Mouse (Mus musculus) lung, postnatal 0 days (tissue): ENCODE measurements at regions not wholly inside any gene's neighbourhood (a gene's known extent, or its start where the extent isn't known, plus 50 kb on each side); places are given as distances from the start of the nearest gene placed in this dataset.

ENCODE experiments used
- ATAC-seq: fragments of 200-750 bp; cut with Nextera tagmentation; 2 replicates; pipeline ENCODE4 v1.8.0; 2017; ENCODE audit warnings: moderate library complexity
- DNase-seq: peaks from one replicate; pipeline ENCODE4 v3.0.0-alpha.2; 2016; ENCODE audit warnings: low spot score
- H3K27ac ChIP-seq: fragments of 300-500 bp; sonication (generic); 2 replicates; pipeline ENCODE4 v1.5.1; 2014; ENCODE audit warnings: antibody characterized with exemption, mild to moderate bottlenecking, low read length, mixed read lengths
- H3K27me3 ChIP-seq: fragments of 300-500 bp; sonication (generic); replicated peaks from 2 replicates; pipeline ENCODE4 v1.6.1; 2014; ENCODE audit warnings: low read length, mixed read lengths; ENCODE audit not compliant: insufficient read depth
- H3K36me3 ChIP-seq: fragments of 300-500 bp; sonication (generic); 2 replicates; pipeline ENCODE4 v1.6.1; 2014; ENCODE audit warnings: low read length, mixed read lengths; ENCODE audit not compliant: insufficient read depth
- H3K4me1 ChIP-seq: fragments of 300-500 bp; sonication (generic); 2 replicates; pipeline ENCODE4 v1.6.1; 2014; ENCODE audit warnings: antibody characterized with exemption, low read depth, low read length, mixed read lengths; ENCODE audit not compliant: insufficient read depth
- H3K4me2 ChIP-seq: fragments of 300-500 bp; sonication (generic); replicated peaks from 2 replicates; pipeline ENCODE4 v1.6.1; 2014; ENCODE audit warnings: low read depth, mild to moderate bottlenecking, low read length, moderate library complexity, mixed read lengths
- H3K4me3 ChIP-seq: fragments of 300-500 bp; sonication (generic); 2 replicates; pipeline ENCODE4 v1.5.1; 2014; ENCODE audit warnings: low read depth, low read length
- H3K9ac ChIP-seq: fragments of 300-500 bp; sonication (generic); replicated peaks from 2 replicates; pipeline ENCODE4 v1.6.1; 2014; ENCODE audit warnings: low read depth, mild to moderate bottlenecking
- H3K9me3 ChIP-seq: fragments of 300-500 bp; sonication (generic); 2 replicates; pipeline ENCODE4 v1.6.1; 2016; ENCODE audit warnings: low read length, mixed read lengths
- CTCF ChIP-seq: IDR thresholded peaks from 2 replicates; pipeline ENCODE4 v1.5.1; 2016; ENCODE audit warnings: antibody characterized with exemption, mild to moderate bottlenecking
- EP300 ChIP-seq: IDR thresholded peaks from 2 replicates; pipeline ENCODE4 v1.6.1; 2016; ENCODE audit warnings: antibody characterized with exemption, mild to moderate bottlenecking, control low read depth
- WGBS: fragments of 180-500 bp; shearing (Covaris S2); extraction: QIAGEN DNeasy Blood & Tissue Kit; methylation state at CpG from one replicate; pipeline ENCODE4 v1.1.7; 2014; 5-methylcytosine and 5-hydroxymethylcytosine counted together

- Histone ChIP-seq H3K9ac (no peak overlapping the region), H3K4me2 (no peak overlapping the region), H3K36me3 (no peaks in the 10 kb centered on the region), H3K9me3 (no peaks in the 10 kb centered on the region), H3K4me1 (no peaks in the 10 kb centered on the region), H3K27me3 (peaks cover 7% of the 10 kb centered on the region; the same call in 1 of the 2 replicates), H3K4me3 (no peak overlapping the region), H3K27ac (no peak overlapping the region)
- 61% methylated on average over 2 of the region's 2 CpGs for WGBS
- no peak for DNase-seq
- ATAC-seq = no peak
- TF ChIP-seq EP300 = no peak
- no peak for TF ChIP-seq CTCF
Measured at GRCm38 (mm10) chr9:61827014-61827413, 87.3 kb downstream of the Rplp1 start.

- no peak for ATAC-seq
- Histone ChIP-seq H3K4me1 (no peaks in the 10 kb centered on the region), H3K9ac (no peak overlapping the region), H3K4me3 (no peak overlapping the region), H3K36me3 (no peaks in the 10 kb centered on the region), H3K4me2 (no peak overlapping the region), H3K9me3 (no peaks in the 10 kb centered on the region), H3K27ac (no peak overlapping the region), H3K27me3 (peaks cover 7% of the 10 kb centered on the region; the same call in 1 of the 2 replicates)
- WGBS = 62% methylated on average over 3 of the region's 3 CpGs
- DNase-seq = no peak
- TF ChIP-seq CTCF (no peak), EP300 (no peak)
Measured at GRCm38 (mm10) chr9:61826415-61826814, 87.9 kb downstream of the Rplp1 start.

GRCm38 (mm10) chr9:61825804-61826203 lies 88.5 kb downstream of the Rplp1 start:
- ATAC-seq (no peak), DNase-seq (no peak)
- Histone ChIP-seq H3K27me3 (peaks cover 7% of the 10 kb centered on the region; the same call in 1 of the 2 replicates), H3K4me1 (no peaks in the 10 kb centered on the region), H3K9me3 (no peaks in the 10 kb centered on the region), H3K4me3 (no peak overlapping the region), H3K36me3 (no peaks in the 10 kb centered on the region), H3K27ac (no peak overlapping the region), H3K9ac (no peak overlapping the region), H3K4me2 (no peak overlapping the region)
- 60% methylated on average over 2 of the region's 2 CpGs for WGBS
- TF ChIP-seq CTCF = no peak
- no peak for TF ChIP-seq EP300

GRCm38 (mm10) chr9:61819836-61820235 lies 94.5 kb downstream of the Rplp1 start:
- Histone ChIP-seq H3K4me1 (no peaks in the 10 kb centered on the region), H3K27ac (no peak overlapping the region), H3K9me3 (no peaks in the 10 kb centered on the region), H3K4me3 (no peak overlapping the region), H3K27me3 (0 out of 2 replicates have a peak, but pooled peaks cover 4% of the 10 kb centered on the region), H3K36me3 (no peaks in the 10 kb centered on the region), H3K9ac (no peak overlapping the region), H3K4me2 (no peak overlapping the region)
- WGBS = 33% methylated on average over 1 of the region's 1 CpGs
- TF ChIP-seq EP300 = no peak
- TF ChIP-seq CTCF = no peak
- DNase-seq (no peak), ATAC-seq (no peak)

GRCm38 (mm10) chr9:61816589-61817179 lies 97.7 kb downstream of the Rplp1 start:
- DNase-seq (no peak), ATAC-seq (no peak)
- Histone ChIP-seq H3K9ac (no peak overlapping the region), H3K4me3 (no peak overlapping the region), H3K36me3 (no peaks in the 10 kb centered on the region), H3K9me3 (no peaks in the 10 kb centered on the region), H3K4me2 (no peak overlapping the region), H3K27me3 (0 out of 2 replicates have a peak, but pooled peaks cover 4% of the 10 kb centered on the region), H3K4me1 (no peaks in the 10 kb centered on the region), H3K27ac (no peak overlapping the region)
- 61% methylated on average over 11 of the region's 11 CpGs for WGBS
- TF ChIP-seq CTCF = no peak
- no peak for TF ChIP-seq EP300

GRCm38 (mm10) chr9:61815995-61816394 lies 98.3 kb downstream of the Rplp1 start:
- no peak overlapping the region for H3K9ac ChIP-seq
- no peak overlapping the region for H3K4me2 ChIP-seq
- no peaks in the 10 kb centered on the region for H3K36me3 ChIP-seq
- 0 out of 2 replicates have a peak, but pooled peaks cover 4% of the 10 kb centered on the region for H3K27me3 ChIP-seq
- no peak for ATAC-seq
- H3K27ac ChIP-seq = no peak overlapping the region
- no peak overlapping the region for H3K4me3 ChIP-seq
- no peak for DNase-seq
- H3K9me3 ChIP-seq = no peaks in the 10 kb centered on the region
- no peak for TF ChIP-seq EP300
- no peaks in the 10 kb centered on the region for H3K4me1 ChIP-seq
- 35% methylated on average over 10 of the region's 10 CpGs for WGBS

- Histone ChIP-seq H3K27me3 (0 out of 2 replicates have a peak, but pooled peaks cover 4% of the 10 kb centered on the region), H3K4me1 (no peaks in the 10 kb centered on the region), H3K4me2 (no peak overlapping the region), H3K36me3 (no peaks in the 10 kb centered on the region), H3K27ac (no peak overlapping the region), H3K4me3 (no peak overlapping the region), H3K9me3 (no peaks in the 10 kb centered on the region), H3K9ac (no peak overlapping the region)
- no peak for ATAC-seq
- TF ChIP-seq CTCF (no peak), EP300 (no peak)
- WGBS = 90% methylated on average over 3 of the region's 3 CpGs
- no peak for DNase-seq
Measured at GRCm38 (mm10) chr9:61813291-61813690, 101.1 kb downstream of the Rplp1 start.
